Mouse (Mus musculus) embryonic fibroblast, embryonic 13.5 days (primary cell): ENCODE measurements around the gene Trib2. TPM values are rescaled to one million over a fixed set of nuclear protein-coding genes. Genes with fewer than 3 reads are reported as not detected.

Experiments used
- H3K27ac ChIP-seq: 2 replicates; pipeline ENCODE4 v1.5.1; 2012; ENCODE audit warnings: low read length, control low read depth, inconsistent platforms; ENCODE audit not compliant: insufficient read depth
- H3K4me1 ChIP-seq: 2 replicates; pipeline ENCODE4 v1.6.1; 2011; ENCODE audit warnings: low read length; ENCODE audit not compliant: control insufficient read depth, insufficient read depth
- H3K4me3 ChIP-seq: 2 replicates; pipeline ENCODE4 v1.5.1; 2011; ENCODE audit warnings: mild to moderate bottlenecking, control low read depth, low read length; ENCODE audit not compliant: insufficient read depth
- CTCF ChIP-seq: IDR thresholded peaks from 2 replicates; pipeline ENCODE4 v1.5.1; 2011; ENCODE audit warnings: mild to moderate bottlenecking, control low read depth, low read length, moderate library complexity, borderline replicate concordance; ENCODE audit not compliant: insufficient read depth
- POLR2A ChIP-seq: IDR thresholded peaks from 2 replicates; pipeline ENCODE4 v1.6.1; 2011; ENCODE audit warnings: low read depth, mild to moderate bottlenecking, control low read depth, low read length, moderate library complexity
- polyA plus RNA-seq: library from polyadenylated mRNA; stranded (reverse); fragments of >200 nt; gene quantifications from 2 replicates; pipeline ENCODE4 v1.2.4, GENCODE M21; 2011; ENCODE audit warnings: low read depth; ENCODE audit not compliant: missing spikeins, insufficient read length

The Trib2 gene
- polyA plus RNA-seq, 1 experiment, result 30.2 TPM

- TF ChIP-seq POLR2A (no peak), CTCF (no peak)
- Histone ChIP-seq H3K27ac (no peak overlapping the region), H3K4me3 (no peak overlapping the region), H3K4me1 (no peaks in the 10 kb centered on the region)
These were observed 71.0 kb downstream of the Trib2 start for GRCm38 (mm10) chr12:15745752-15746151.
